Mouse (Mus musculus): ENCODE data around the gene Ttyh2. TPM values are rescaled to one million over a fixed set of nuclear protein-coding genes. Genes with fewer than 3 reads are reported as not detected.
"Not testable (repeated sequence)": the region's sequence is repeated elsewhere in the genome, so short reads cannot be mapped to it uniquely, and the experiment has no call there.

The Ttyh2 gene
- total RNA-seq, 4 experiments from 2014 or later, result 75.1 to 107 (median 88.6) TPM

GRCm38 (mm10) chr11:114662161-114662560 lies 13.1 kb upstream of the Ttyh2 start:
- DNase-seq, result no peak

- no peak for DNase-seq
These were observed 12.4 kb upstream of the Ttyh2 start for GRCm38 (mm10) chr11:114662746-114663362.

GRCm38 (mm10) chr11:114664164-114664563 lies 11.1 kb upstream of the Ttyh2 start:
- DNase-seq, result no peak

GRCm38 (mm10) chr11:114665463-114665862 lies 9.8 kb upstream of the Ttyh2 start:
- DNase-seq, result no peak

- DNase-seq, result no peak
These were observed 8.4 kb upstream of the Ttyh2 start for GRCm38 (mm10) chr11:114666786-114667185.

GRCm38 (mm10) chr11:114667236-114667931 lies 7.8 kb upstream of the Ttyh2 start:
- no peak for DNase-seq

- not testable (repeated sequence) for DNase-seq
These were observed 7.3 kb upstream of the Ttyh2 start for GRCm38 (mm10) chr11:114667932-114668285.

GRCm38 (mm10) chr11:114668301-114668710 lies 6.9 kb upstream of the Ttyh2 start, which contains the start of gene Rpl38:
Rpl38 (plus strand) TSS chr11:114668524.
- peak; percentile 91 for DNase-seq

GRCm38 (mm10) chr11:114668741-114669623 lies 6.2 kb upstream of the Ttyh2 start:
- peak; percentile 77 for DNase-seq

GRCm38 (mm10) chr11:114669651-114670168 lies 5.5 kb upstream of the Ttyh2 start:
- no peak for DNase-seq

- no peak for DNase-seq
These were observed 4.1 kb upstream of the Ttyh2 start for GRCm38 (mm10) chr11:114671147-114671546.

GRCm38 (mm10) chr11:114672794-114673718 lies 2.2 kb upstream of the Ttyh2 start:
- no peak for DNase-seq

- no peak for DNase-seq
These were observed 1.5 kb upstream of the Ttyh2 start for GRCm38 (mm10) chr11:114673719-114674050.

- DNase-seq, result no peak
These were observed 1.1 kb upstream of the Ttyh2 start for GRCm38 (mm10) chr11:114674180-114674579.

GRCm38 (mm10) chr11:114674796-114675195 lies 435 bp upstream of the Ttyh2 start:
- DNase-seq, result not testable (repeated sequence)

GRCm38 (mm10) chr11:114675826-114676401 lies 683 bp downstream of the Ttyh2 start:
- DNase-seq, result no peak

GRCm38 (mm10) chr11:114676431-114676830 lies 1.2 kb downstream of the Ttyh2 start:
- peak; percentile 63 for DNase-seq

- DNase-seq, result no peak
These were observed 1.8 kb downstream of the Ttyh2 start for GRCm38 (mm10) chr11:114676896-114677530.

- no peak for DNase-seq
These were observed 4.4 kb downstream of the Ttyh2 start for GRCm38 (mm10) chr11:114679582-114679981.

- peak; percentile 82 for DNase-seq
These were observed 5.1 kb downstream of the Ttyh2 start for GRCm38 (mm10) chr11:114680291-114680690.

- no peak for DNase-seq
These were observed 5.8 kb downstream of the Ttyh2 start for GRCm38 (mm10) chr11:114681054-114681453.

Measured in adrenal gland, adult 8-10 months (tissue).